Mouse (Mus musculus) forebrain, postnatal 0 days (tissue): ENCODE results near the gene Inca1. TPM values are rescaled to one million over a fixed set of nuclear protein-coding genes. Genes with fewer than 3 reads are reported as not detected.

Source experiments
- ATAC-seq: fragments of 200-750 bp; cut with Nextera tagmentation; 2 replicates; pipeline ENCODE4 v1.8.0; 2017; ENCODE audit warnings: mild to moderate bottlenecking, moderate library complexity
- DNase-seq: peaks from one replicate; pipeline ENCODE4 v3.0.0-alpha.2; 2015
- H3K27ac ChIP-seq: fragments of 300-500 bp; sonication (generic); 2 replicates; pipeline ENCODE4 v1.5.1; 2014; ENCODE audit warnings: low read depth, mild to moderate bottlenecking, antibody characterized with exemption, low read length, moderate library complexity, mixed read lengths
- H3K27me3 ChIP-seq: fragments of 300-500 bp; sonication (generic); 2 replicates; pipeline ENCODE4 v1.6.1; 2014; ENCODE audit warnings: mild to moderate bottlenecking, low read length, mixed read lengths; ENCODE audit not compliant: insufficient read depth
- H3K36me3 ChIP-seq: fragments of 300-500 bp; sonication (generic); 2 replicates; pipeline ENCODE4 v1.6.1; 2014; ENCODE audit warnings: mild to moderate bottlenecking, moderate library complexity; ENCODE audit not compliant: insufficient read depth
- H3K4me1 ChIP-seq: fragments of 300-500 bp; sonication (generic); 2 replicates; pipeline ENCODE4 v1.6.1; 2014; ENCODE audit warnings: antibody characterized with exemption; ENCODE audit not compliant: insufficient read depth
- H3K4me2 ChIP-seq: fragments of 300-500 bp; sonication (generic); 2 replicates; pipeline ENCODE4 v1.6.1; 2014; ENCODE audit warnings: low read depth, mild to moderate bottlenecking, moderate library complexity
- H3K4me3 ChIP-seq: fragments of 300-500 bp; sonication (generic); 2 replicates; pipeline ENCODE4 v1.5.1; 2014; ENCODE audit warnings: low read depth, low read length, mixed read lengths
- H3K9ac ChIP-seq: fragments of 300-500 bp; sonication (generic); 2 replicates; pipeline ENCODE4 v1.6.1; 2014; ENCODE audit warnings: mild to moderate bottlenecking
- H3K9me3 ChIP-seq: fragments of 300-500 bp; sonication (generic); 2 replicates; pipeline ENCODE4 v1.6.1; 2016; ENCODE audit warnings: low read length
- CTCF ChIP-seq: sonication (generic); IDR thresholded peaks from 2 replicates; pipeline ENCODE4 v1.5.1; 2016; ENCODE audit warnings: antibody characterized with exemption, control low read depth, low read depth
- WGBS: fragments of 180-500 bp; shearing (Covaris S2); extraction: QIAGEN DNeasy Blood & Tissue Kit; methylation state at CpG from one replicate; pipeline ENCODE4 v1.1.7; 2014; 5-methylcytosine and 5-hydroxymethylcytosine counted together
- polyA plus RNA-seq: library from polyadenylated mRNA; unstranded; fragments of >200 nt; fragmentation: Nextera tagmentation; extraction: Ambion mirVana; gene quantifications from 2 replicates; pipeline ENCODE4 v1.2.1, GENCODE M21; 2015
- total RNA-seq: library from RNA; depleted of rRNA; stranded (reverse); fragments of >200 nt; gene quantifications from 2 replicates; pipeline ENCODE4 v1.2.3, GENCODE M21; 2014

Inca1 gene
- total and polyA plus RNA-seq, 2 experiments from 2014 or later = 0.62 to 2.1 TPM

DNA sequence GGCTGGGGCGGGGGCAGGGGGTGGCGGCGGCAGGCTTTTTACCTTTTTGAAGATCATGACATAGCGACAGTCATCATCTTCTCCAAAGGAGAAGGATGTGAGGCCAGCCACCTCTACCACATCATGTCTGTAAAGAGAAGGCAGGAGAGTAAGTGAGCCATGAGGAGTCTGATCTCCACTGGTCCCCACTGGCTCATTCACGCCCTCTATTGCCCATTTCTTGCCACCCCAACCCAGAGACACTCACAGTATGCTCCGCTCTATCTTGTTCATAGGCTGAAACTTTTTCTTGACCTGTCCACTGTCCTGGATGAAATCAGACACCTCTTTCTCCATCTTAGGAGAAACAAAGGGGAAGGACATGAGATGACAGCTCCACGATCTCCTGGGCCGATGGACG lies 35.2 kb downstream of the Inca1 start:
- no peaks in the 10 kb centered on the region for H3K9me3 ChIP-seq
- no peaks in the 10 kb centered on the region for H3K4me1 ChIP-seq
- no peak for TF ChIP-seq CTCF
- no peak overlapping the region for H3K9ac ChIP-seq
- no peak overlapping the region for H3K4me3 ChIP-seq
- WGBS = 93% methylated on average over 9 of the region's 9 CpGs
- no peak overlapping the region for H3K27ac ChIP-seq
- H3K27me3 ChIP-seq = no peaks in the 10 kb centered on the region
- no peak overlapping the region for H3K4me2 ChIP-seq
- ATAC-seq (no peak), DNase-seq (no peak)
- H3K36me3 ChIP-seq = peaks cover 33% of the 10 kb centered on the region

DNA sequence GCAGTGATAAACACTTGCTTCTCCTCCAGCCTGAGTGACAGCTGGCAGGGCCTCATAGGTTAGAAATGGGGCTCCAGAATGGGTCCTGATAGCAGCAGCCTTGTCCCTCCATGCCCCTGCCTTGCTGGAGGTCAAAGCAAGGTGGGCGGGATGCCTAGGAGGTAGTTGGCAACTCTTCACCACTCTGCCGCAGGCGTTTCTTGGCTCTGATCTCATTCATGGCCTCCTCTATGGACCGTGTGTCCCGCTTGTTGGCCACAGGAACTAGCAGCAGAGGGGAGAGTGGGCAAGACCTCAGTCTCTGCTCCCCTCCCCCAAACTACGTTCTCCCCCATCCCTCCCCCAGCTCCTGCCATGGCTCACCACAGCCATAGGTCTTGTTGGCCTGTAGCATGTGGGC lies 36.0 kb downstream of the Inca1 start:
- TF ChIP-seq CTCF = no peak
- ATAC-seq = no peak
- Histone ChIP-seq H3K4me3 (no peak overlapping the region), H3K36me3 (peaks cover 33% of the 10 kb centered on the region), H3K9ac (no peak overlapping the region), H3K4me2 (no peak overlapping the region), H3K9me3 (no peaks in the 10 kb centered on the region), H3K27ac (no peak overlapping the region), H3K4me1 (no peaks in the 10 kb centered on the region), H3K27me3 (no peaks in the 10 kb centered on the region)
- no peak for DNase-seq
- 93% methylated on average over 6 of the region's 6 CpGs for WGBS

DNA sequence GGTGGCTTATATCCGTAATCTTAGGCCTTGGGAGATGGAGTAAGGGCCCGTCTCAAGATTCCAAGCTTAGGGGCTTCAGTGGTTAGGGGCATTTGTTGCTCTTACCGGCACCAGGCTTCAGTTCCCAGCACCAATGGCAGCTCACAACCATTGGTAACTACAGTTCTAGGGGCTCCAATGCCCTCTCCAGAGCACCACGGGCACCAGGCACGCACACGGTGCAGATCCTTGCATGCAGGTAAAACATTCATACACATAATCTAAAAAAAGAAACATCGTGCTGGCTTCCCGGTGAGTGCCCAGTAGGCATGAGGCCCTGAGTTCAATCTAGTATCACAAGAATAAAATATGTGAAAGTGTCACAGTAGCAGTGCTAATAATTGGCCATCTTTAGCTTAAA lies 36.9 kb downstream of the Inca1 start:
- no peak overlapping the region for H3K4me3 ChIP-seq
- WGBS = 88% methylated on average over 8 of the region's 8 CpGs
- no peak for DNase-seq
- peaks cover 33% of the 10 kb centered on the region for H3K36me3 ChIP-seq
- H3K9me3 ChIP-seq = no peaks in the 10 kb centered on the region
- H3K27me3 ChIP-seq = no peaks in the 10 kb centered on the region
- no peak for TF ChIP-seq CTCF
- no peak overlapping the region for H3K9ac ChIP-seq
- no peak for ATAC-seq
- no peak overlapping the region for H3K4me2 ChIP-seq
- H3K4me1 ChIP-seq = no peaks in the 10 kb centered on the region
- no peak overlapping the region for H3K27ac ChIP-seq

DNA sequence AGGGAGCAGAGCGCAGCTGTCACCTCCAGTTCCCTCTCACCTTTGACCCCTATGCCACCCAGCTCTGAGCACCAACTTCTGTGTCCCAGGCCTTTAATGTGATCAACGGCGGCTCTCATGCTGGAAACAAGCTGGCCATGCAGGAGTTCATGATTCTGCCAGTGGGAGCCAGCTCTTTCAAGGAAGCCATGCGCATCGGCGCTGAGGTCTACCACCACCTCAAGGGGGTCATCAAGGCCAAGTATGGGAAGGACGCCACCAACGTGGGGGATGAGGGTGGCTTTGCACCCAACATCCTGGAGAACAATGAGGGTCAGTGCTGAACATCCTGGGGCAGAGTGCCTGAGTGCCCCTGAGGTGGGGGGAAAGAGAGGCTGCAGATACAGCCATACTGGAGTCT lies 39.4 kb downstream of the Inca1 start:
- Histone ChIP-seq H3K27me3 (no peaks in the 10 kb centered on the region), H3K9me3 (no peaks in the 10 kb centered on the region), H3K36me3 (peaks cover 33% of the 10 kb centered on the region), H3K4me1 (no peaks in the 10 kb centered on the region), H3K9ac (no peak overlapping the region), H3K4me2 (no peak overlapping the region), H3K4me3 (no peak overlapping the region), H3K27ac (no peak overlapping the region)
- TF ChIP-seq CTCF = no peak
- no peak for DNase-seq
- WGBS = 89% methylated on average over 8 of the region's 8 CpGs
- no peak for ATAC-seq

DNA sequence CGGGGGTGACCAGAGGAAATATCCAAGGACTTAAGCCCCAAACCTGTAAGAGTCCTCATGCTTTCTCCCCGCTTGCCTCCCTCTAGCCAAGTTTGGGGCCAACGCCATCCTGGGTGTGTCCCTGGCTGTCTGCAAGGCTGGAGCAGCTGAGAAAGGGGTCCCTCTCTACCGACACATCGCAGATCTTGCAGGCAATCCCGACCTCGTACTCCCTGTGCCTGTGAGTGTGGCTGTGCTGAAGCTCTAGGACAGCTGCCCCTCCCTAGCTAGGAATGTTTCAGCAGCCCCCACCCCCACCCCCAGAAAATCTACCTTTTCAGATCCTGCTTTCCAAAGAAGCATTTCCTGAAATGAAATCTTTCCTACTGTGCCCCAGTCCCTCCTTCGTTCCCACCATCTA lies 41.0 kb downstream of the Inca1 start:
- no peak for ATAC-seq
- WGBS = 85% methylated on average over 8 of the region's 8 CpGs
- no peak overlapping the region for H3K27ac ChIP-seq
- no peak overlapping the region for H3K4me2 ChIP-seq
- DNase-seq = no peak
- no peaks in the 10 kb centered on the region for H3K9me3 ChIP-seq
- no peak for TF ChIP-seq CTCF
- no peaks in the 10 kb centered on the region for H3K27me3 ChIP-seq
- H3K9ac ChIP-seq = no peak overlapping the region
- H3K4me3 ChIP-seq = no peak overlapping the region
- H3K4me1 ChIP-seq = no peaks in the 10 kb centered on the region
- peaks cover 19% of the 10 kb centered on the region for H3K36me3 ChIP-seq

DNA sequence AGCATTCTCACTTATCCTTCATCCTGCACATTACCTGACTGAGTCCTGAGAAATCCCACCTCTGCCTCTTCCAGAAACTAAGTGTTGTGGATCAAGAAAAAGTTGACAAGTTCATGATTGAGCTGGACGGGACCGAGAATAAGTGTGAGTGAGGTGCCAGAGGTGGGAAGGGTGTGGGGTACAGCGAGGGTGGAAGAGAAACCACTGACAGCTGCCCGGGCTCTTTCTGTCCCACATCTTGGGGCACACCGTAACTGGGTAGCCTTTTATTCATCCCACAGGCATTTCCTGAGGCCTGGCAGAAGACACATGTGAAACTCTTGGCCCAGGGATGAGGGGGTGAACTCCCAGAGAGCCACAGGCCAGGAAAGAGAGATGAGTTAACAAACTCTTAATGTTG lies 41.4 kb downstream of the Inca1 start:
- DNase-seq (no peak), ATAC-seq (no peak)
- H3K9ac ChIP-seq = no peak overlapping the region
- no peak for TF ChIP-seq CTCF
- H3K9me3 ChIP-seq = no peaks in the 10 kb centered on the region
- no peak overlapping the region for H3K27ac ChIP-seq
- no peak overlapping the region for H3K4me3 ChIP-seq
- WGBS = 88% methylated on average over 5 of the region's 5 CpGs
- H3K36me3 ChIP-seq = peaks cover 15% of the 10 kb centered on the region
- H3K27me3 ChIP-seq = no peaks in the 10 kb centered on the region
- no peak overlapping the region for H3K4me2 ChIP-seq
- no peaks in the 10 kb centered on the region for H3K4me1 ChIP-seq

DNA sequence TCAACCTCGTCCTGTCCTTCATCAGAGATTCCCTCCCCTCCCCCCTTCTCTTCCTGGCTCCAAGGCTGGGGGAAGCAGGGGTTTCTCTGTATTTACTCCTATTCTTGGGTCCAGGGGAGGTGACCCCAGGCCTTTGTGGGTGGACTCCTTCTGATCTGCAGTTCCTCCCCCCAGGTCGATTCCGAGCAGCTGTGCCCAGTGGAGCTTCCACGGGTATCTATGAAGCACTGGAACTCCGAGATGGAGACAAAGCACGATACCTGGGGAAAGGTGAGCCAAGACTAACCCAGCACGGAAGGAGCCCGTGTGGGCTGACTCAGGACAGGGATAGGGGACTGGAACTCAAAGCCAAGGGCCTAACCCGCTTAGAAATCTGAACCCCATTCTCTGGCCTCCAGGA lies 42.0 kb downstream of the Inca1 start:
- Histone ChIP-seq H3K4me1 (no peaks in the 10 kb centered on the region), H3K9ac (no peak overlapping the region), H3K4me2 (no peak overlapping the region), H3K4me3 (no peak overlapping the region), H3K27ac (no peak overlapping the region), H3K36me3 (peaks cover 10% of the 10 kb centered on the region), H3K9me3 (no peaks in the 10 kb centered on the region), H3K27me3 (no peaks in the 10 kb centered on the region)
- ATAC-seq = no peak
- no peak for DNase-seq
- WGBS = 65% methylated on average over 9 of the region's 9 CpGs
- no peak for TF ChIP-seq CTCF

DNA sequence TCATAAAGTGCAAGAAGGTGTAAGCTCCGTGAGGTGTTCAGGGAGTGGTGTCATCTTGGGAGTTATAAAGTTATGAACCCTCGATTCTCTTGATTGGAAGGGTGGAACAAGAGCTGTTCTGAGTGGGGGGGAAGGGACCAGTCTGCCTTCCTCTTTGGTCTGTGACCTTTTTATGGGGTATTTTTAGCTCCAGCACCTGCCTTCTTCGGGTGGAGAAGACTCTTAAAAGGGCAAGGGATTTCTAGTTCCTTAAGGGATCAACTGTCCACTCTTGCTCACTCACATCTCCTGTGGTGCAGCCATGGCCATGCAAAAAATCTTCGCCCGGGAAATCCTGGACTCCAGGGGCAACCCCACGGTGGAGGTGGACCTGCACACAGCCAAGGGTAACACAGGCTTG lies 42.4 kb downstream of the Inca1 start:
- H3K27ac ChIP-seq = no peak overlapping the region
- H3K36me3 ChIP-seq = peaks cover 6% of the 10 kb centered on the region
- H3K4me2 ChIP-seq = no peak overlapping the region
- no peak overlapping the region for H3K9ac ChIP-seq
- H3K27me3 ChIP-seq = no peaks in the 10 kb centered on the region
- TF ChIP-seq CTCF = no peak
- no peaks in the 10 kb centered on the region for H3K9me3 ChIP-seq
- H3K4me1 ChIP-seq = no peaks in the 10 kb centered on the region
- 67% methylated on average over 6 of the region's 6 CpGs for WGBS
- no peak for DNase-seq
- no peak overlapping the region for H3K4me3 ChIP-seq
- no peak for ATAC-seq
